Mouse (Mus musculus): Measurements from ENCODE around the gene Gm20388.

DNA sequence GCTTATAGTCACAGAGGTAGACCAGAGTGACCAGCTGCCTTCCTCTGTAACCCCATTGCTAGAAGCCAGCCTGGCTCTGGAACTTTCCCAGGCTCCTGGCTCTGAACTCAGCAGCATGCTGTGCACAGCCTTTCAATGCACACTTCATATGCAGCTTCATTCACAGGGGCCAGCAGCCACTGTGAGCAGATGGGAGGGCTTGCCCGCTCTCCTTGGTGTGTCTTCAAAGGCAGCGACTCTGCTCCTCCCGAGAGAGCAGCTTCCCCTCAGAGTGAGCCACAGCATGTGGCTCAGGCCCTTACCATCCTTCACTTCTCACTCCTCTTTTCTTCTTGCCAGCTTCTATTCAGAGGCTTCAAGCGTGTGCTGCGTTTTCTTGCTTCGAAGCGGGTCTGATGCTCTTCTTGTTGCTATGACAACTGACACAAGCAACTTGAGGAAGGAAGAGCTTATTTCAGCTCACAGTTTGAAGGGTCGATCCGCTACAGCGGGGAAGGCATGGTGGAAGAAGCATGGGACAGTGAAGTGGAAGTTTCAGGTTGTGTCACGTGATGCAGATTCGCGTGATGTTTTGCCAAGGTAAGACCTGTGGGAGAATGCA is 4293.5 kb downstream of the Gm20388 start:
- TF ChIP-seq CTCF (IDR thresholded peaks at IDR 0.05; ENCODE audit: low read depth, low read length) = no peak
- TF ChIP-seq GATA1 (IDR thresholded peaks at IDR 0.05; ENCODE audit: borderline replicate concordance, low read length) = no peak
- no peak for TF ChIP-seq GATA2 (IDR thresholded peaks at IDR 0.05; ENCODE audit: borderline replicate concordance, low read depth, low read length)
- TF ChIP-seq POLR2AphosphoS5 (IDR thresholded peaks at IDR 0.05; ENCODE audit: insufficient replicate concordance, low read depth, low read length) = no peak
- TF ChIP-seq TAL1 (conservative IDR thresholded peaks at IDR 0.05; ENCODE audit: low read depth, low read length) = no peak

Data from G1E (cell line).